Mouse (Mus musculus) thymus, adult 2 months (tissue): ENCODE results near the gene Frzb. TPM values are rescaled to one million over a fixed set of nuclear protein-coding genes. Genes with fewer than 3 reads are reported as not detected.
A peak's percentile ranks its signal among the peaks of the same experiment; 100 is the strongest.

Experiments used
- DNase-seq: peaks from one replicate; pipeline ENCODE4 v3.0.0; 2021
- H3K27ac ChIP-seq: fragments of 200-500 bp; 2 replicates; pipeline ENCODE4 v1.5.1; 2012; ENCODE audit warnings: low read length, control low read depth; ENCODE audit not compliant: control insufficient read depth, insufficient read depth
- H3K27me3 ChIP-seq: fragments of 200-500 bp; 2 replicates; pipeline ENCODE4 v1.6.1; 2012; ENCODE audit warnings: mild to moderate bottlenecking, low read length, moderate library complexity, mixed read lengths; ENCODE audit not compliant: control insufficient read depth, insufficient read depth
- H3K36me3 ChIP-seq: fragments of 200-500 bp; 2 replicates; pipeline ENCODE4 v1.6.1; 2012; ENCODE audit warnings: mild to moderate bottlenecking, low read length, moderate library complexity; ENCODE audit not compliant: control insufficient read depth, insufficient read depth
- H3K4me1 ChIP-seq: fragments of 200-500 bp; replicated peaks from 2 replicates; pipeline ENCODE4 v1.6.1; 2012; ENCODE audit warnings: low read length; ENCODE audit not compliant: control insufficient read depth, insufficient read depth
- H3K4me3 ChIP-seq: fragments of 200-500 bp; 2 replicates; pipeline ENCODE4 v1.5.1; 2012; ENCODE audit warnings: mild to moderate bottlenecking, low read length, control low read depth, moderate library complexity; ENCODE audit not compliant: control insufficient read depth, insufficient read depth
- CTCF ChIP-seq: fragments of 200-500 bp; IDR thresholded peaks from 2 replicates; pipeline ENCODE4 v1.5.1; 2012; ENCODE audit warnings: mild to moderate bottlenecking, control low read depth, low read length, moderate library complexity, borderline replicate concordance; ENCODE audit not compliant: control insufficient read depth, poor library complexity, insufficient read depth; ENCODE audit errors: extremely low read depth
- POLR2A ChIP-seq: fragments of 200-500 bp; IDR thresholded peaks from 2 replicates; pipeline ENCODE4 v1.6.1; 2012; ENCODE audit warnings: mild to moderate bottlenecking, low read length, control low read depth, moderate library complexity; ENCODE audit not compliant: control insufficient read depth, poor library complexity, insufficient read depth; ENCODE audit errors: extremely low read depth
- WGBS: fragments of 180-500 bp; shearing (Covaris S2); methylation state at CpG from one replicate; pipeline ENCODE4 v1.1.7; 2018; 5-methylcytosine and 5-hydroxymethylcytosine counted together
- polyA plus RNA-seq: library from polyadenylated mRNA; depleted of rRNA; stranded (reverse); fragments of >200 nt; gene quantifications from 2 replicates; pipeline ENCODE4 v1.2.3, GENCODE M21; 2012

Frzb gene
- polyA plus RNA-seq, 1 experiment, result 0.32 TPM

DNA sequence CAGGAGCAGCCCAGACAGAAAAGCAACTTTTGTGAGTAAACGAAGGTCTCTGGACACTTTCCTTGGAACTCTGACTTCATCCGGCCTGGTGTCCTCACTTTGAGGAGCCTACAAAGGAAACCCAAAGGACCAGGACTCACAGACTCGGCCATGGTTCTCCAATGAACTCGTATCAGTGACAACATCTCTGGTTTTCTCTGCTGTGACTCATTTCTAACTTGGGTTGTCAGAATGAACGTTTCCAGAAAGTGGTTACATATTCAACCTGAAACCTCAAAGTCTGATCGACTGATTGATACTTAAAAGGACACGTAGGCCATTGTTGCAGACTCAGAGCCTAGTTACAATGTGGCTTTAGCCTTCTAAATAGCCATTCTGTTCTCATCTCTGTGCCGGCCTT lies 14.4 kb upstream of the Frzb start:
- Histone ChIP-seq H3K27ac (no peak overlapping the region), H3K4me1 (no peaks in the 10 kb centered on the region), H3K27me3 (no peaks in the 10 kb centered on the region), H3K4me3 (no peak overlapping the region), H3K36me3 (no peaks in the 10 kb centered on the region)
- 80% methylated on average over 8 of the region's 8 CpGs for WGBS
- DNase-seq, result no peak
- TF ChIP-seq POLR2A, result no peak
- TF ChIP-seq CTCF, result no peak

DNA sequence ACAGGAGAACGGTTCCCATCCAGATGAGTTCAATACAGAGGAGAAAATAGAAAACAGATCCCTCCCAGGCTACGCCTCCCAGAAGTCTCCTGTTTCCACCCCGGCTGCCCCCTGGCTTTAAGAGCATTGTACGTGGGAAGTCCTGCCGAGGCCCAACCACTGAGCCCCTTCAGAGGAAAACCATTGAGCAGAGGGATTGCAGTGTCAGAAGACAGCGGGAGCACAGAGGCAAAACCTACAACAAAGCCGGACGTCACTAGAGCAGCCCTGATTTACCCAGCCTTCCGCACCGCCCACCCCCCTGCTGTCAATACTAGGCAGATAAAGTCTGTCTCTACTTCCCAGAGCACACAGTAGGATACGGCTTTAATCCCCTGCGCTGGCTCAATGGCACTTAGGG lies 806 bp upstream of the Frzb start:
- DNase-seq, result no peak
- 6% methylated on average over 12 of the region's 12 CpGs for WGBS
- TF ChIP-seq CTCF (no peak), POLR2A (no peak)
- Histone ChIP-seq H3K27ac (no peak overlapping the region), H3K27me3 (peaks cover 15% of the 10 kb centered on the region), H3K4me1 (no peaks in the 10 kb centered on the region; the same call in 1 of the 2 replicates), H3K4me3 (no peak overlapping the region), H3K36me3 (no peaks in the 10 kb centered on the region)

GRCm38 (mm10) chr2:80446308-80447151 lies 895 bp downstream of the Frzb start:
- Histone ChIP-seq H3K4me3 (0 out of 2 replicates have a peak overlapping the region, but pooled peaks have one; percentile 8), H3K27ac (no peak overlapping the region), H3K36me3 (no peaks in the 10 kb centered on the region), H3K4me1 (no peaks in the 10 kb centered on the region; the same call in 1 of the 2 replicates), H3K27me3 (peaks cover 15% of the 10 kb centered on the region)
- no peak for DNase-seq
- WGBS, result 3% methylated on average over 54 of the region's 54 CpGs
- TF ChIP-seq CTCF (no peak), POLR2A (no peak)

GRCm38 (mm10) chr2:80445926-80446307 lies 1.5 kb downstream of the Frzb start:
- DNase-seq, result no peak
- WGBS, result 17% methylated on average over 10 of the region's 10 CpGs
- Histone ChIP-seq H3K4me3 (no peak overlapping the region), H3K27me3 (peaks cover 15% of the 10 kb centered on the region), H3K36me3 (no peaks in the 10 kb centered on the region), H3K4me1 (no peaks in the 10 kb centered on the region; the same call in 1 of the 2 replicates), H3K27ac (no peak overlapping the region)
- TF ChIP-seq CTCF (no peak), POLR2A (no peak)

DNA sequence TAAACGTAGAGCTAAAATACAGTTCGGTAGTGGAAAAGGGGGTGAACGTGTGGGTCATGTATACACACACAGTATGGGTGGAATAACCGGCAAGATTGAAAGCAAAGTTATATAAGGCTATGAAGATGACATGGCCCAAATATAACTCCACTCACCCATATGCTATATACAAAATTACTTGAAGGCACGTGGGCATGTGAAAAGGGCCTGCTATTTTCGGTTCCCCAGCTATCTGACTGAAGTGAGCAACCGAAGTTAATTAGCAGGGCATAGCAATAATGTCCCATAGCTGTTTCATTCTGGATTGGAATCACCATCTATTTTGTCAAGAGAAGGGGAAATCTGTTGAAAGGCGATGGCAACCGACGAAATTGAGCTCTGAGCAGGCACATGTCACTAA lies 1.9 kb downstream of the Frzb start:
- H3K27me3 ChIP-seq, result peaks cover 15% of the 10 kb centered on the region
- no peak for DNase-seq
- TF ChIP-seq POLR2A (no peak), CTCF (no peak)
- no peak overlapping the region for H3K27ac ChIP-seq
- no peak overlapping the region for H3K4me3 ChIP-seq
- no peaks in the 10 kb centered on the region; the same call in 1 of the 2 replicates for H3K4me1 ChIP-seq
- 80% methylated on average over 10 of the region's 10 CpGs for WGBS
- H3K36me3 ChIP-seq, result no peaks in the 10 kb centered on the region

- no peak for DNase-seq
- Histone ChIP-seq H3K36me3 (no peaks in the 10 kb centered on the region), H3K27me3 (peaks cover 15% of the 10 kb centered on the region), H3K4me1 (no peaks in the 10 kb centered on the region; the same call in 1 of the 2 replicates), H3K27ac (no peak overlapping the region), H3K4me3 (no peak overlapping the region)
- TF ChIP-seq POLR2A (no peak), CTCF (no peak)
- WGBS, result 92% methylated on average over 14 of the region's 14 CpGs
Observed at GRCm38 (mm10) chr2:80444418-80445365, 2.7 kb downstream of the Frzb start.
